Mouse (Mus musculus) heart, adult 2 months (tissue): ENCODE measurements around the gene Map3k7.

Experiments used
- CTCF ChIP-seq: fragments of 200-600 bp; IDR thresholded peaks from 2 replicates; pipeline ENCODE4 v1.8.1; 2022; ENCODE audit warnings: antibody characterized with exemption, mild to moderate bottlenecking, moderate library complexity
- EP300 ChIP-seq: fragments of 200-500 bp; IDR thresholded peaks from 2 replicates; pipeline ENCODE4 v1.6.1; 2011; ENCODE audit warnings: low read depth, low read length, control low read depth; ENCODE audit not compliant: insufficient read depth
- POLR2A ChIP-seq: fragments of 200-500 bp; IDR thresholded peaks from 2 replicates; pipeline ENCODE4 v1.6.1; 2011; ENCODE audit warnings: mild to moderate bottlenecking, low read depth, low read length, control low read depth; ENCODE audit not compliant: insufficient read depth

DNA sequence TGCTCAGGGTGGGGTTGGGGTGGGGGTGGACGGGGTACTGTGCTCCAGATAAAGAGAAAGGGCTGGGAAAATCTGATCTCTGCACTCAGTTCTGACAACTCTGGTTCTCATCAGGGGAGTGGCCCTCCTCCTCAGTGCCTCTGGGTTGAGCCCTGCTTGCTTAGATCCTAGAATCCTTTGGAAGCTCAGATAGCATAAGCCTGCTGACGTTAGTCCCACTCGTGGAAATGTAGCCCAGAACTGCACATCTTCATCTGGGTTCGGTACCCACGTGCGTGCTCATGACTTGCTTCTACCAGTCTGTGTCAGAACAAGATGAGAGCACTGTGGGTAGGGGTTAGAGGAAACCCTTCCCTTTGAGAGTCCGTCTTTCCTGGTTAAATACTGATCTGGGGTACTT, 92.5 kb downstream of the Map3k7 start:
- TF ChIP-seq POLR2A (no peak), CTCF (no peak), EP300 (no peak)
